In the genomic region with DNA sequence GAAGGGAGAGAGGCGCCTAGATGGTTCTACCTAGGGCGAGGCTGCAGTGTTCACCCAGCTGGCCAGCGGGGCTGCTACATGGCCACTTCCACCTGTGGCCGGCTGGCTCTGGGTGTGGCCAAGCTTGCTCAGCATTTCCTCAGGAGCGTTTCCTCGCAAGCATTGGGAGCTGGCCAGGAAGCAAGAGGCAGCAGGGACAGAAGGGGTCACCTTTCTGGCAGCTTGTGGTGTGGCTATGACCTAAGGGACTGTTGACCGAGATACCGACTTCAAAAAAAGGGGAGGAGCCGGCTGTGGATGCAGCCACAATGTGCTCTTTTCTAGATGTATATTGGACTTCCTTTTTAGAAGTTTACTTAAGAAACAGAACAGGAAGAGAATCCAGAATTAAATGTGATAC, we compare ENCODE assay signal across 10 mouse cellular contexts. TPM values are rescaled to one million over a fixed set of nuclear protein-coding genes. Genes with fewer than 3 reads are reported as not detected.
A peak's percentile ranks its signal among the peaks of the same experiment; 100 is the strongest.
DNase-seq lines count a peak whose midpoint lies in the region; ATAC-seq lines count a peak whose summit lies in the region.
"Had no signal": no experiment of that assay in that cellular context is flagged by ENCODE, and none has a peak within 500 bp of the region (broad histone marks: within the 10 kb centered on the region; RNA-seq: fewer than 3 reads in every experiment).

No protein-coding gene starts in this region.

- H3K79me2 ChIP-seq in macrophage (ENCODE audit: inconsistent target), result peaks cover 37% of the 10 kb centered on the region

- H3K27ac ChIP-seq in heart, embryonic 10.5 days, result peak overlapping the region; percentile 60; the same call in 1 of the 2 replicates
- no peak overlapping the region for H3K27ac ChIP-seq in kidney, embryonic 16.5 days (ENCODE audit: low read length)
- peak overlapping the region; percentile 96 for H3K27ac ChIP-seq in macrophage

- peaks cover 33% of the 10 kb centered on the region for H3K27me3 ChIP-seq in heart, embryonic 10.5 days (ENCODE audit: insufficient read depth, poor library complexity, severe bottlenecking)
- H3K27me3 ChIP-seq in kidney, embryonic 16.5 days (ENCODE audit: insufficient read depth, low read length), result peaks cover 37% of the 10 kb centered on the region

- H3K9ac ChIP-seq in kidney, embryonic 16.5 days (replicated peaks; ENCODE audit: low read length), result no peak overlapping the region

- peaks cover 62% of the 10 kb centered on the region for H3K4me1 ChIP-seq in heart, embryonic 10.5 days
- peaks cover 48% of the 10 kb centered on the region for H3K4me1 ChIP-seq in kidney, embryonic 16.5 days (ENCODE audit: insufficient read depth, low read length)

- no peak for ATAC-seq in kidney, embryonic 16.5 days (ENCODE audit: low FRiP score, low TSS enrichment)

- peaks cover 4% of the 10 kb centered on the region; the same call in 1 of the 2 replicates for H3K36me3 ChIP-seq in heart, embryonic 10.5 days
- H3K36me3 ChIP-seq in kidney, embryonic 16.5 days (ENCODE audit: insufficient read depth, low read length), result no peaks in the 10 kb centered on the region
- H3K36me3 ChIP-seq in macrophage (ENCODE audit: inconsistent target), result peaks cover 5% of the 10 kb centered on the region; the same call in 1 of the 2 replicates

- H3K9me3 ChIP-seq in heart, embryonic 10.5 days, result no peaks in the 10 kb centered on the region
- no peaks in the 10 kb centered on the region for H3K9me3 ChIP-seq in kidney, embryonic 16.5 days (ENCODE audit: low read length)

- H3K4me3 ChIP-seq in heart, embryonic 10.5 days, result peak overlapping the region; percentile 31; the same call in 1 of the 2 replicates
- peak overlapping the region; percentile 13 for H3K4me3 ChIP-seq in kidney, embryonic 16.5 days (ENCODE audit: low read length)
- H3K4me3 ChIP-seq in macrophage (ENCODE audit: inconsistent target), result no peak overlapping the region

- DNase-seq in adrenal gland, postnatal 14 days, result peak; percentile 65
- DNase-seq in adrenal gland, adult 18-20 months (ENCODE audit: low spot score in 2 of 2), result no peak
- no peak for DNase-seq in heart, embryonic 10.5 days (ENCODE audit: low spot score)
- no peak for DNase-seq in cerebellum, adult 18-20 months
- no peak for DNase-seq in embryo, embryonic 9.5 days (ENCODE audit: extremely low spot score)
- DNase-seq in ovary, postnatal 36 days (ENCODE audit: low spot score), result no peak
- DNase-seq: embryo, embryonic 11 days had no signal

- H3K4me2 ChIP-seq in kidney, embryonic 16.5 days (replicated peaks; ENCODE audit: low read depth, low read length), result peak overlapping the region; percentile 27; the same call in 1 of the 2 replicates

- WGBS in heart, embryonic 10.5 days, result 32% methylated on average over 9 of the region's 9 CpGs
- WGBS in kidney, embryonic 16.5 days, result 33% methylated on average over 9 of the region's 9 CpGs
- WGBS in macrophage (ENCODE audit: missing documents), result 17% methylated on average over 9 of the region's 9 CpGs

RNA-seq across cellular contexts. Expression of gene Pmp22, which starts 0.6 kb away (rescaled TPM):
- 112 and 113 TPM in 2 replicates for total RNA-seq in adrenal gland, postnatal 14 days (2021)
- total RNA-seq in adrenal gland, adult 18-20 months (2021), result 100 to 1,000 TPM; 106 to 127 TPM
- 98.2 and 147 TPM in 2 replicates for polyA plus RNA-seq in heart, embryonic 10.5 days (2016; fragmentation: Nextera tagmentation; extraction: Ambion mirVana)
- 121 and 130 TPM in 2 replicates for polyA plus RNA-seq in kidney, embryonic 16.5 days (2015; fragmentation: Nextera tagmentation; extraction: Ambion mirVana)
- total RNA-seq in macrophage (2018; cell fraction: chromatin; rRNA removed), result 100 to 1,000 TPM in 14 of 26 experiments, 10 to 100 TPM in 12; 22.6 to 353 (median 103) TPM
- total RNA-seq in macrophage (2018; cell fraction: cytosol; rRNA removed), result 100 to 1,000 TPM; 151 to 861 (median 432) TPM
- 100 to 1,000 TPM; 123 to 812 (median 316) TPM for total RNA-seq in macrophage (2018; cell fraction: nucleus; rRNA removed)
- 533 to 609 TPM (median 558 TPM) in 3 replicates for polyA plus RNA-seq in macrophage (2018)
- total RNA-seq: monocyte, adult 5-6 weeks had no signal
